Mouse (Mus musculus): Measurements from ENCODE around the gene Ube2o. TPM values are rescaled to one million over a fixed set of nuclear protein-coding genes. Genes with fewer than 3 reads are reported as not detected.

Ube2o gene
- polyA plus RNA-seq, 2 experiments = 25.9 to 34.0 TPM

DNA sequence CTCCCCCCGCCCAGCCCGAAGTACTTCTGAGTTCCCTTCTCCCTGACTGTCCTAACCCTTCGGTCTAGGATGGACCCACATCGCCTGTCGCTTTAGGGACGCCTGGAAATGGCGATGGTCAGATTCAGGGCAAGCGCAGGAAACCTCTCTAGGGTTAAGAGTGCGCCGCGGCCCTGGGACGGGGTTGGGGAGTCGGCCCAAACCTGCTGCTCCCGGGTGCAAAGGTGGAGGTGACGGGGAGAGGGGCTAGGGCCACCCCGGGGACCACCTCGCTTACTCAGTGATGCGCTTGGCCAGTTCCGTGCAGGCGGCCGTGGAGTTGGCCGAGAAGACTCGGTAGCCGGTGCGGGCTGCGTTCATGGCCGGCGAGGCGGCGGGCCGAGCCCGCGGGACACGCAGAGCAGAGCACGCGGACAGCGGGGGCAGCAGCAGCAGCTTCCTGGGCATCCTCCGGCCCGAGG lies 91.4 kb downstream of the Ube2o start:
- no peak for DNase-seq (ENCODE audit: low read depth in 3 of 3, low spot score in 3 of 3)
- H3K27me3 ChIP-seq (ENCODE audit: control insufficient read depth, insufficient read depth, low read length) = no peaks in the 10 kb centered on the region
- no peak overlapping the region; the same call in 1 of the 2 replicates for H3K27ac ChIP-seq
- H3K4me2 ChIP-seq (ENCODE audit: low read depth) = peak overlapping the region; percentile 71
- peak; percentile 39; the same call in 1 of the 2 replicates for ATAC-seq (ENCODE audit: insufficient read depth)
- H3K9ac ChIP-seq (replicated peaks) = peak overlapping the region; percentile 69
- WGBS (ENCODE audit: insufficient replicate concordance) = under 1% methylated on average over 39 of the region's 39 CpGs
- H3K4me1 ChIP-seq (replicated peaks; ENCODE audit: control insufficient read depth in 2 of 2, insufficient read depth in 2 of 2, low read length in 1 of 2) = peaks cover 5 to 11% of the 10 kb centered on the region in 2 experiments
- no peaks in the 10 kb centered on the region; the same call in 1 of the 2 replicates for H3K36me3 ChIP-seq (replicated peaks; ENCODE audit: control insufficient read depth, insufficient read depth, low read depth)
- peak overlapping the region; percentile 75 to 77 for H3K4me3 ChIP-seq (ENCODE audit: insufficient read depth in 1 of 2, low read depth in 2 of 2, low read length in 2 of 2)
- H3K9me3 ChIP-seq (ENCODE audit: control insufficient read depth, low read length) = no peaks in the 10 kb centered on the region
- TF ChIP-seq CTCF (IDR thresholded peaks at IDR 0.05; ENCODE audit: low read depth) (no peak), EP300 (IDR thresholded peaks at IDR 0.05; ENCODE audit: low read depth) (no peak)

DNA sequence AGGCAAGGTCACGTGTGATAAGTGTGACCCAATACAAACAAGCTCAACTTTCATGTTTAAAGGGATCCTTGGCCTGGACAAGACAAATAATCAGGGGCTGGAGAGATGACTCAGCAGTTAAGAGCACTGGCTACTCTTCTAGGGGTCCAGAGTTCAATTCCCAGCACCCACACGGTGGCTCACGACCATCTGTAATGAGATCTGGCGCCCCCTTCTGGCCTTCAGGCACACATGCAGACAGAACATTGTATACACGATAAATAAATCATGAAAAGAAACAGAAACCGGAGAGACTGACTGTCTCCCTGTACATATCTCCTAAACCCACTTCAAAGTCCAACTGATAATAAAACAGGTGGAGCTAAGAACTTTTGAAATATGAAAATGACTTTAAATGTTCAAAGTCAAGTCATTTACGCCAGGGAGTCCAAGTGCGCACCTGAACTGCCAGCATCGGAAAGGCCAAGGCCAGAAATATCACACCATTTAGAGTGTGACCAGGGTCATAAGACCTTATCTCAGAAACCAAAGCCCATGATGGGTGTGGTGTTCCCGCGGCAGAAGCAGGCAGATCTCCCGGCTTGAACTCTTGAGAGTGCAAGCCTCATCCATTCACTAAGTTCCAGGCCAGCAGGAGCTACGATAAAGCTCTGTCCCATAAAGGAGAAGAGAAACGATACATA lies 92.4 kb downstream of the Ube2o start:
- no peak overlapping the region for H3K9ac ChIP-seq (replicated peaks)
- H3K4me3 ChIP-seq (ENCODE audit: insufficient read depth in 1 of 2, low read depth in 2 of 2, low read length in 2 of 2) = peak overlapping the region; percentile 75 to 77
- ATAC-seq (ENCODE audit: insufficient read depth) (no peak), DNase-seq (ENCODE audit: low read depth in 3 of 3, low spot score in 3 of 3) (no peak)
- peaks cover 5 to 11% of the 10 kb centered on the region in 2 experiments for H3K4me1 ChIP-seq (replicated peaks; ENCODE audit: control insufficient read depth in 2 of 2, insufficient read depth in 2 of 2, low read length in 1 of 2)
- peak overlapping the region; percentile 71 for H3K4me2 ChIP-seq (ENCODE audit: low read depth)
- no peaks in the 10 kb centered on the region for H3K9me3 ChIP-seq (ENCODE audit: control insufficient read depth, low read length)
- WGBS (ENCODE audit: insufficient replicate concordance) = 58% methylated on average over 14 of the region's 14 CpGs
- no peaks in the 10 kb centered on the region for H3K27me3 ChIP-seq (ENCODE audit: control insufficient read depth, insufficient read depth, low read length)
- no peaks in the 10 kb centered on the region; the same call in none of the 2 replicates for H3K36me3 ChIP-seq (replicated peaks; ENCODE audit: control insufficient read depth, insufficient read depth, low read depth)
- TF ChIP-seq CTCF (IDR thresholded peaks at IDR 0.05; ENCODE audit: low read depth) (peak; percentile 74), EP300 (IDR thresholded peaks at IDR 0.05; ENCODE audit: low read depth) (no peak)
- H3K27ac ChIP-seq = no peak overlapping the region

DNA sequence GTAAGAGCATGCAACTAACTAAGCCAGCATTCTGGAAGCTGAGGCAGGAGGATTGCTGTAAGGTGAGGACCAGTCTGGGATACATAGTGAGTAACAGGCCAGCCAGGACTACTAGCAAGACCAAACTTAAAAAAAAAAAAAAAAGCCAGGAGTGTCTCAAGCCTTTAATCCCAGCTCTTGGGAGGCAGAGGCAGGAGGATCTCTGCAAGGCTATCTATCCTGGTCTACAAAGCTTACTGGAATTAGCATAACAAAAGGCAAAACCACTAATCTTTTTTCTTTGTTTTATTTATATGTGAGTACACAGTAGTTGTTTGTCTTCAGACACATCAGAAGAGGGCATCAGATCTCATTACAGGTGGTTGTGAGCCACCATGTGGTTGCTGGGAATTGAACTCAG lies 93.0 kb downstream of the Ube2o start:
- H3K27me3 ChIP-seq (ENCODE audit: control insufficient read depth, insufficient read depth, low read length) = no peaks in the 10 kb centered on the region
- H3K4me2 ChIP-seq (ENCODE audit: low read depth) = no peak overlapping the region
- no peak for ATAC-seq (ENCODE audit: insufficient read depth)
- H3K27ac ChIP-seq = no peak overlapping the region
- no peak overlapping the region for H3K9ac ChIP-seq (replicated peaks)
- no peak overlapping the region for H3K4me3 ChIP-seq (ENCODE audit: insufficient read depth in 1 of 2, low read depth in 2 of 2, low read length in 2 of 2)
- no peaks in the 10 kb centered on the region; the same call in none of the 2 replicates for H3K36me3 ChIP-seq (replicated peaks; ENCODE audit: control insufficient read depth, insufficient read depth, low read depth)
- H3K9me3 ChIP-seq (ENCODE audit: control insufficient read depth, low read length) = no peaks in the 10 kb centered on the region
- peaks cover 5 to 8% of the 10 kb centered on the region in 2 experiments for H3K4me1 ChIP-seq (replicated peaks; ENCODE audit: control insufficient read depth in 2 of 2, insufficient read depth in 2 of 2, low read length in 1 of 2)
- no peak for DNase-seq (ENCODE audit: low read depth in 3 of 3, low spot score in 3 of 3)
- TF ChIP-seq CTCF (IDR thresholded peaks at IDR 0.05; ENCODE audit: low read depth) (no peak), EP300 (IDR thresholded peaks at IDR 0.05; ENCODE audit: low read depth) (no peak)

Other genes starting within 250 kb of the Ube2o start
- gene Foxj1, start 246.0 kb downstream of the Ube2o start, polyA plus RNA-seq (2012; rRNA removed) = 1.2 and 1.4 TPM in 2 replicates
- 0.76 and 0.80 TPM in 2 replicates for gene Foxj1, start 246.0 kb downstream of the Ube2o start, polyA plus RNA-seq (2014; fragmentation: Nextera tagmentation; extraction: Ambion mirVana)
- 0.57 and 0.75 TPM in 2 replicates for gene Rnf157, start 168.4 kb downstream of the Ube2o start, polyA plus RNA-seq (2012; rRNA removed)
- gene Rnf157, start 168.4 kb downstream of the Ube2o start, polyA plus RNA-seq (2014; fragmentation: Nextera tagmentation; extraction: Ambion mirVana) = 0.66 and 1.2 TPM in 2 replicates
- gene Ubald2, start 147.4 kb downstream of the Ube2o start, polyA plus RNA-seq (2012; rRNA removed) = 58.9 and 70.9 TPM in 2 replicates
- gene Ubald2, start 147.4 kb downstream of the Ube2o start, polyA plus RNA-seq (2014; fragmentation: Nextera tagmentation; extraction: Ambion mirVana) = 50.3 and 55.4 TPM in 2 replicates
- 0.01 and 0.02 TPM in 2 replicates for gene Qrich2, start 115.2 kb downstream of the Ube2o start, polyA plus RNA-seq (2012; rRNA removed)
- 0.08 TPM in 1 of 2 replicates, not detected in the other for gene Qrich2, start 115.2 kb downstream of the Ube2o start, polyA plus RNA-seq (2014; fragmentation: Nextera tagmentation; extraction: Ambion mirVana)
- gene Prpsap1, start 87.2 kb downstream of the Ube2o start, polyA plus RNA-seq (2012; rRNA removed) = 19.2 and 22.2 TPM in 2 replicates
- gene Prpsap1, start 87.2 kb downstream of the Ube2o start, polyA plus RNA-seq (2014; fragmentation: Nextera tagmentation; extraction: Ambion mirVana) = 38.4 and 40.4 TPM in 2 replicates
- 23.0 and 24.1 TPM in 2 replicates for gene Sphk1, start 50.5 kb downstream of the Ube2o start, polyA plus RNA-seq (2012; rRNA removed)
- 26.8 and 32.2 TPM in 2 replicates for gene Sphk1, start 50.5 kb downstream of the Ube2o start, polyA plus RNA-seq (2014; fragmentation: Nextera tagmentation; extraction: Ambion mirVana)
- gene Aanat, start 5.0 kb upstream of the Ube2o start, polyA plus RNA-seq (2012; rRNA removed) = not detected in 2 replicates
- not detected in 2 replicates for gene Aanat, start 5.0 kb upstream of the Ube2o start, polyA plus RNA-seq (2014; fragmentation: Nextera tagmentation; extraction: Ambion mirVana)
- 8.3 and 11.1 TPM in 2 replicates for gene Rhbdf2, start 45.6 kb upstream of the Ube2o start, polyA plus RNA-seq (2012; rRNA removed)
- 3.8 and 5.2 TPM in 2 replicates for gene Rhbdf2, start 45.6 kb upstream of the Ube2o start, polyA plus RNA-seq (2014; fragmentation: Nextera tagmentation; extraction: Ambion mirVana)
- 0.11 and 0.14 TPM in 2 replicates for gene Prcd, start 72.1 kb upstream of the Ube2o start, polyA plus RNA-seq (2012; rRNA removed)
- gene Prcd, start 72.1 kb upstream of the Ube2o start, polyA plus RNA-seq (2014; fragmentation: Nextera tagmentation; extraction: Ambion mirVana) = 0.19 and 0.20 TPM in 2 replicates
- 0.41 and 0.64 TPM in 2 replicates for gene Cygb, start 72.9 kb upstream of the Ube2o start, polyA plus RNA-seq (2012; rRNA removed)
- gene Cygb, start 72.9 kb upstream of the Ube2o start, polyA plus RNA-seq (2014; fragmentation: Nextera tagmentation; extraction: Ambion mirVana) = 0.44 and 0.81 TPM in 2 replicates
- gene St6galnac1, start 194.1 kb upstream of the Ube2o start, polyA plus RNA-seq (2012; rRNA removed) = not detected in 2 replicates
- gene St6galnac1, start 194.1 kb upstream of the Ube2o start, polyA plus RNA-seq (2014; fragmentation: Nextera tagmentation; extraction: Ambion mirVana) = not detected in 2 replicates
- 0.71 and 1.3 TPM in 2 replicates for gene Mxra7, start 246.6 kb upstream of the Ube2o start, polyA plus RNA-seq (2012; rRNA removed)
- 1.1 TPM in 2 replicates for gene Mxra7, start 246.6 kb upstream of the Ube2o start, polyA plus RNA-seq (2014; fragmentation: Nextera tagmentation; extraction: Ambion mirVana)